Comparison of ENCODE assay signal across 8 mouse cellular contexts in the genomic region with DNA sequence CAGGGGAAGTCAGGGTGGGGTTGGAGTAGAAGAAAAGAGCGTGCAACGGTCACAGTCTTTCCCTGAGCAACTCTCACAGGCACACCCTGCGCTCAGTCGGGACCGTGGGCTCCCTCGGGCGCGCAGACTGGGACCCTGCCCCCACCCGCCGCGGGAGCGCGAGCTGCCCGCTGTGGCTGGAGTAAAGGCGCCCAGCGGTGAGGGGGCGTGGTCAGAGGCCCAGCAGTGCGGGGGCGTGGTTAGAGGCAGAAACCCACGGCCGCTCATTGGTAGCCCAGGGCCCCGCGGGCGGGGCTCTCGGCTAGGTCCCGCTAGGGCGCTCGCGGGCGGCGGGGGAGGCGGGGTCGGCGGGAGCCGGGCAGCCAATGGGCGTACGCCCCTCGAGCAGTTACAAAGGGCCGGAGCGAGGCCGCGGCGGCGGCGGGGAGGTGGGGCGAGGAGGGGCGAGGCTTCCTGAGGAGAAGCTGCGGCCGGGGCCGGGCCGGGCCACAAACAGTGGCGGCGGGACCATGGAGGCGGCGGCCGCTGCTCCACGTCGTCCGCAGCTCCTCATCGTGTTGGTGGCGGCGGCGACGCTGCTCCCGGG. TPM values are rescaled to one million over a fixed set of nuclear protein-coding genes. Genes with fewer than 3 reads are reported as not detected.
A peak's percentile ranks its signal among the peaks of the same experiment; 100 is the strongest.
DNase-seq lines count a peak whose midpoint lies in the region; ATAC-seq lines count a peak whose summit lies in the region.

A gene (plus strand): TSS at position 420 of the 586 bp plus-strand sequence.

- H3K27ac ChIP-seq in hindbrain, embryonic 11.5 days (ENCODE audit: low read depth, low read length) = peak within 1 kb of the TSS; percentile 96

- DNase-seq in Muller cell, postnatal 12 days (ENCODE audit: inconsistent ontology term) = peak; percentile 100
- peak; percentile 85 for DNase-seq in cerebellum, adult 9-11 months
- peak; percentile 88 to 94 for DNase-seq in frontal cortex, adult 2 months (ENCODE audit: extremely low spot score in 1 of 2, low spot score in 1 of 2)
- DNase-seq in hindbrain, embryonic 11.5 days (ENCODE audit: low spot score) = peak; percentile 99
- peak; percentile 94 to 97 for DNase-seq in layer of hippocampus, postnatal 10 days (ENCODE audit: low spot score in 2 of 2)
- DNase-seq in lung, postnatal 10 days = peak; percentile 99
- peak; percentile 100 for DNase-seq in ovary, postnatal 36 days (ENCODE audit: low spot score)
- peak; percentile 99 for DNase-seq in thymus, postnatal 25 days

- peak; percentile 98 for ATAC-seq in hindbrain, embryonic 11.5 days (ENCODE audit: low FRiP score)

- H3K4me3 ChIP-seq in hindbrain, embryonic 11.5 days (ENCODE audit: low read depth, low read length) = peak within 1 kb of the TSS; percentile 97

- under 1% methylated on average over 41 of the region's 65 CpGs for WGBS in hindbrain, embryonic 11.5 days

- peak within 1 kb of the TSS; percentile 92 for H3K4me2 ChIP-seq in hindbrain, embryonic 11.5 days (replicated peaks; ENCODE audit: low read depth, low read length)

- no peaks in the 10 kb centered on the region for H3K9me3 ChIP-seq in hindbrain, embryonic 11.5 days (ENCODE audit: control insufficient read depth, low read length)

- H3K36me3 ChIP-seq in hindbrain, embryonic 11.5 days (ENCODE audit: control insufficient read depth, insufficient read depth, low read length) = no peaks in the 10 kb centered on the region

- H3K4me1 ChIP-seq in hindbrain, embryonic 11.5 days (replicated peaks; ENCODE audit: control insufficient read depth, insufficient read depth, low read length) = no peaks in the 10 kb centered on the region; the same call in 1 of the 2 replicates

- no peaks in the 10 kb centered on the region for H3K27me3 ChIP-seq in hindbrain, embryonic 11.5 days (ENCODE audit: control insufficient read depth, insufficient read depth, low read length)

- H3K9ac ChIP-seq in hindbrain, embryonic 11.5 days (ENCODE audit: low read depth, low read length) = peak within 1 kb of the TSS; percentile 82

RNA-seq across cellular contexts. Expression of the gene that starts here (rescaled TPM):
- 11.6 and 15.6 TPM in 2 replicates for polyA plus RNA-seq in frontal cortex, adult 2 months (2012; rRNA removed)
- polyA plus RNA-seq in hindbrain, embryonic 11.5 days (2014; fragmentation: Nextera tagmentation; extraction: Ambion mirVana) = 90.1 and 112 TPM in 2 replicates
- total RNA-seq in layer of hippocampus, postnatal 10 days (2021) = 10 to 100 TPM; 24.3 to 26.8 TPM

Comparison
In these comparisons a context has a peak if more than half of its experiments do, and no peak if none do; other contexts are left out.
1. Peak in every context shown above with its lines: DNase-seq, ATAC-seq, H3K4me3 ChIP-seq and H3K27ac ChIP-seq.